Mouse (Mus musculus) embryonic fibroblast, embryonic 13.5 days (primary cell): ENCODE measurements around the gene Atxn7l1.

Experiments used
- CTCF ChIP-seq: IDR thresholded peaks from 2 replicates; pipeline ENCODE4 v1.5.1; 2011; ENCODE audit warnings: mild to moderate bottlenecking, control low read depth, low read length, moderate library complexity, borderline replicate concordance; ENCODE audit not compliant: insufficient read depth
- POLR2A ChIP-seq: IDR thresholded peaks from 2 replicates; pipeline ENCODE4 v1.6.1; 2011; ENCODE audit warnings: low read depth, mild to moderate bottlenecking, control low read depth, low read length, moderate library complexity

DNA sequence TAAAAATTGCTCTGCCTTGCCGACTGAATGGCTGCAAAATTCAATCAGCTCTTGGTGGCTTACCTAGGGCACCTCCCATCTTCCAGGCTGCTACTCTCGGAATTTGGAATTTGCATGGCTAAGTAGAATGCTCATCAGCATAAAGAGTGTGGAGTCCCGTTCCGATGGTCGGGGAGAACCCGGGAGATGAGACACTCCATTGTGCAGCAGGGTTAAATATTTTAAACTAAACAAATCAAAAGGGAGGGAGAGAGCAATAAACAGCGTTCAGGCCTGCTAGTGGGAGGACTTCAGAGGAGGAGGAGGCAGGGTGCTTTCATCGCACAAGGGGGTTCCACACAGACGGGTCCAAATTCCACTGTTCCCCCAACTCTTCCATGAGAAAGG is 155.9 kb downstream of the Atxn7l1 start:
- TF ChIP-seq CTCF (no peak), POLR2A (no peak)
